21 mouse cellular contexts compared by ENCODE assay signal in the genomic region with DNA sequence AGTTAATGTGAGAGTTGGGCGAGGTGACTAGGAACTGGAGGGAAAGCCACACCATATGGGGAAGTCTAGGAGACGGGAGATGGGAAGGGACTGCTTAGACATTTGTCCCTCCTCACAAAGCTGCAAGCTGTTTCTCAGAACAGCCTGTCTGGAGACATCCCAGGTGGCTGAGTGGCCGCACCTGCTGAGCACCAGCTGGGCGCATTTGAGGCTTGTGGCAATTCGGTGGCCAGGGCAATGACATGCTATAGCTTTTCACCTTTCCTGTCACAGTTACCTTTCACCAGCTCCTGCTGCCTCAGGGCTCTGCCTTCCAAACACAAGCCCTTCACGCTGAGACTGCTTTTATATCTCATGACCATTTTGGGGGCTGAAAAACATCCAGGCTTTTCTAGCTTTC.
A peak's percentile ranks its signal among the peaks of the same experiment; 100 is the strongest.
DNase-seq lines count a peak whose midpoint lies in the region; ATAC-seq lines count a peak whose summit lies in the region.
"Had no signal": no experiment of that assay in that cellular context is flagged by ENCODE, and none has a peak within 500 bp of the region (broad histone marks: within the 10 kb centered on the region; RNA-seq: fewer than 3 reads in every experiment).

No protein-coding gene starts in this region.

- DNase-seq in forebrain, embryonic 14.5 days (ENCODE audit: low spot score), result peak; percentile 33
- no peak for DNase-seq in forebrain, embryonic 10.5 days (ENCODE audit: extremely low spot score, low spot score)
- peak; percentile 44 for DNase-seq in left cerebral cortex, postnatal 4 days
- DNase-seq in left cerebral cortex, postnatal 10 days (ENCODE audit: extremely low spot score in 1 of 2, low spot score in 2 of 2), result no peak
- DNase-seq in cerebellum, adult 18-20 months, result peak; percentile 80 to 85
- peak; percentile 66 to 87 for DNase-seq in cerebellum, postnatal 14 days
- no peak for DNase-seq in adrenal gland, postnatal 14 days
- DNase-seq: embryo, embryonic 11 days; gastrocnemius, adult 2 months; kidney, adult 2 months; lung, postnatal 4 days; thymus, adult 18-20 months; thymus, postnatal 36 days had no signal

- ATAC-seq in forebrain, embryonic 14.5 days, result no peak
- ATAC-seq in hindbrain, embryonic 12.5 days (ENCODE audit: low FRiP score), result no peak
- ATAC-seq: CD4-positive, CD25-positive, alpha-beta regulatory T cell, adult 4 months; midbrain, embryonic 15.5 days had no signal

- H3K4me1 ChIP-seq in forebrain, embryonic 14.5 days (ENCODE audit: control insufficient read depth, insufficient read depth, low read length), result no peaks in the 10 kb centered on the region
- H3K4me1 ChIP-seq in forebrain, embryonic 10.5 days, result no peaks in the 10 kb centered on the region
- H3K4me1 ChIP-seq in hindbrain, embryonic 12.5 days, result no peaks in the 10 kb centered on the region
- H3K4me1 ChIP-seq: embryonic facial prominence, embryonic 13.5 days; midbrain, embryonic 15.5 days had no signal

- no peak overlapping the region for H3K4me2 ChIP-seq in forebrain, embryonic 14.5 days (ENCODE audit: low read length)
- H3K4me2 ChIP-seq in hindbrain, embryonic 12.5 days (replicated peaks), result no peak overlapping the region
- H3K4me2 ChIP-seq: embryonic facial prominence, embryonic 13.5 days; hindbrain, embryonic 14.5 days; midbrain, embryonic 15.5 days had no signal

- H3K4me3 ChIP-seq in forebrain, embryonic 14.5 days (ENCODE audit: low read depth, low read length), result no peak overlapping the region
- no peak overlapping the region for H3K4me3 ChIP-seq in forebrain, embryonic 10.5 days
- H3K4me3 ChIP-seq in hindbrain, embryonic 12.5 days, result no peak overlapping the region
- H3K4me3 ChIP-seq: embryonic facial prominence, embryonic 13.5 days; erythroblast, embryonic 14.5 days; gastrocnemius, adult 2 months; midbrain, embryonic 15.5 days; myocyte had no signal

- H3K9me3 ChIP-seq in forebrain, embryonic 14.5 days (replicated peaks; ENCODE audit: control insufficient read depth, low read length), result no peaks in the 10 kb centered on the region
- H3K9me3 ChIP-seq in forebrain, embryonic 10.5 days, result no peaks in the 10 kb centered on the region
- no peaks in the 10 kb centered on the region for H3K9me3 ChIP-seq in hindbrain, embryonic 12.5 days (replicated peaks)
- H3K9me3 ChIP-seq: embryonic facial prominence, embryonic 13.5 days; midbrain, embryonic 15.5 days had no signal

- no peak overlapping the region for H3K9ac ChIP-seq in forebrain, embryonic 14.5 days (ENCODE audit: low read length)
- no peak overlapping the region for H3K9ac ChIP-seq in hindbrain, embryonic 12.5 days
- H3K9ac ChIP-seq: embryonic facial prominence, embryonic 13.5 days; hindbrain, embryonic 14.5 days; midbrain, embryonic 15.5 days had no signal

- 76% methylated on average over 6 of the region's 6 CpGs for whole genome bisulfite sequencing in forebrain, embryonic 14.5 days
- WGBS in forebrain, embryonic 10.5 days, result 76% methylated on average over 6 of the region's 6 CpGs
- 66% methylated on average over 6 of the region's 6 CpGs for WGBS in hindbrain, embryonic 12.5 days

- no peaks in the 10 kb centered on the region for H3K27me3 ChIP-seq in forebrain, embryonic 14.5 days (replicated peaks; ENCODE audit: control insufficient read depth, insufficient read depth, low read length)
- no peaks in the 10 kb centered on the region for H3K27me3 ChIP-seq in forebrain, embryonic 10.5 days (ENCODE audit: poor library complexity, severe bottlenecking)
- H3K27me3 ChIP-seq in hindbrain, embryonic 12.5 days, result no peaks in the 10 kb centered on the region
- H3K27me3 ChIP-seq: embryonic facial prominence, embryonic 13.5 days; midbrain, embryonic 15.5 days had no signal

- intact Hi-C loops in left cerebral cortex, postnatal 4 days (cut with DNase I), result no loop called here
- intact Hi-C loops in left cerebral cortex, postnatal 10 days (cut with DNase I), result no loop called here

- H3K27ac ChIP-seq in forebrain, embryonic 14.5 days (ENCODE audit: low read depth, low read length), result no peak overlapping the region
- no peak overlapping the region for H3K27ac ChIP-seq in forebrain, embryonic 10.5 days
- no peak overlapping the region for H3K27ac ChIP-seq in hindbrain, embryonic 12.5 days
- H3K27ac ChIP-seq: embryonic facial prominence, embryonic 13.5 days; gastrocnemius, adult 2 months; hindbrain, embryonic 14.5 days; kidney, postnatal 0 days; midbrain, embryonic 15.5 days had no signal

- H3K36me3 ChIP-seq in forebrain, embryonic 14.5 days (ENCODE audit: control insufficient read depth, insufficient read depth, low read length), result no peaks in the 10 kb centered on the region
- H3K36me3 ChIP-seq in forebrain, embryonic 10.5 days (replicated peaks), result no peaks in the 10 kb centered on the region
- no peaks in the 10 kb centered on the region for H3K36me3 ChIP-seq in hindbrain, embryonic 12.5 days
- H3K36me3 ChIP-seq: embryonic facial prominence, embryonic 13.5 days; midbrain, embryonic 15.5 days had no signal

Comparison
In these comparisons a context has a peak if more than half of its experiments do, and no peak if none do; other contexts are left out.
1. DNase-seq: peak in forebrain, embryonic 14.5 days (single experiment), left cerebral cortex, postnatal 4 days (single experiment), cerebellum, adult 18-20 months (2 of 2) and cerebellum, postnatal 14 days (2 of 2); none in forebrain, embryonic 10.5 days (single experiment), left cerebral cortex, postnatal 10 days (0 of 2) and adrenal gland, postnatal 14 days (single experiment).